Mouse (Mus musculus): ENCODE measurements around the gene Amotl2. TPM values are rescaled to one million over a fixed set of nuclear protein-coding genes. Genes with fewer than 3 reads are reported as not detected.

Amotl2 gene
- total and polyA plus RNA-seq, 3 experiments: not detected

- no peak for DNase-seq (ENCODE audit: low read depth, low spot score)
- Histone ChIP-seq H3K9ac (ENCODE audit: control insufficient read depth, low read depth, low read length, poor library complexity, severe bottlenecking) (no peak overlapping the region), H3K4me1 (ENCODE audit: control insufficient read depth in 1 of 2, insufficient read depth in 2 of 2, low read length in 2 of 2) (no peaks in the 10 kb centered on the region), H3K27ac (ENCODE audit: control insufficient read depth, low read depth, low read length) (no peak overlapping the region), H3K4me3 (ENCODE audit: control insufficient read depth in 1 of 2, insufficient read depth in 1 of 2, low read depth in 2 of 2, low read length in 2 of 2) (no peak overlapping the region), H3K27me3 (ENCODE audit: control insufficient read depth in 1 of 2, insufficient read depth in 2 of 2, low read length in 2 of 2) (no peaks in the 10 kb centered on the region), H3K36me3 (ENCODE audit: control insufficient read depth in 1 of 2, insufficient read depth in 2 of 2, low read length in 2 of 2) (no peaks in the 10 kb centered on the region), H3K79me2 (ENCODE audit: control insufficient read depth, insufficient read depth, low read length, poor library complexity) (no peaks in the 10 kb centered on the region), H3K9me3 (replicated peaks; ENCODE audit: insufficient read depth, low read length) (no peaks in the 10 kb centered on the region)
- TF ChIP-seq POLR2AphosphoS5 (IDR thresholded peaks at IDR 0.05; ENCODE audit: borderline replicate concordance, low read depth, low read length) (no peak), ZNF384 (IDR thresholded peaks at IDR 0.05; ENCODE audit: low read depth, low read length) (no peak), TBP (IDR thresholded peaks at IDR 0.05; ENCODE audit: low read depth, low read length) (no peak), MAFK (IDR thresholded peaks at IDR 0.05; ENCODE audit: borderline replicate concordance, low read depth, low read length) (no peak), RAD21 (IDR thresholded peaks at IDR 0.05; ENCODE audit: low read depth, low read length) (no peak), GATA1 (IDR thresholded peaks at IDR 0.05; ENCODE audit: low read depth, low read length) (no peak), NRF1 (IDR thresholded peaks at IDR 0.05; ENCODE audit: insufficient read depth, low read depth, low read length, poor library complexity, severe bottlenecking) (no peak), MEF2A (IDR thresholded peaks at IDR 0.05; ENCODE audit: extremely low read depth, insufficient replicate concordance, low read depth, low read length, poor library complexity, severe bottlenecking) (no peak), SIN3A (IDR thresholded peaks at IDR 0.05; ENCODE audit: low read length) (no peak), ETS1 (IDR thresholded peaks at IDR 0.05; ENCODE audit: low read depth, low read length) (no peak), MAX (IDR thresholded peaks at IDR 0.05; ENCODE audit: low read length) (no peak), EP300 (IDR thresholded peaks at IDR 0.05; ENCODE audit: low read depth in 1 of 2, low read length in 2 of 2) (no peak), ELF1 (IDR thresholded peaks at IDR 0.05; ENCODE audit: low read depth, low read length) (no peak), SMC3 (IDR thresholded peaks at IDR 0.05; ENCODE audit: low read depth, low read length) (no peak)
Measured at GRCm38 (mm10) chr9:102746753-102747152, 30.3 kb downstream of the Amotl2 start.

- no peaks in the 10 kb centered on the region for H3K27me3 ChIP-seq (ENCODE audit: control insufficient read depth in 1 of 2, insufficient read depth in 2 of 2, low read length in 2 of 2)
- TF ChIP-seq CTCF (IDR thresholded peaks at IDR 0.05 in 2 of 3, conservative IDR thresholded peaks at IDR 0.05 in 1 of 3; ENCODE audit: control insufficient read depth in 1 of 3, insufficient read depth in 1 of 3, low read depth in 2 of 3, low read length in 3 of 3, poor library complexity in 1 of 3, severe bottlenecking in 1 of 3): no peak
- no peak for TF ChIP-seq ETS1 (IDR thresholded peaks at IDR 0.05; ENCODE audit: low read depth, low read length)
- no peak for TF ChIP-seq ELF1 (IDR thresholded peaks at IDR 0.05; ENCODE audit: low read depth, low read length)
- H3K79me2 ChIP-seq (ENCODE audit: control insufficient read depth, insufficient read depth, low read length, poor library complexity): no peaks in the 10 kb centered on the region
- H3K9ac ChIP-seq (ENCODE audit: control insufficient read depth, low read depth, low read length, poor library complexity, severe bottlenecking): no peak overlapping the region
- no peaks in the 10 kb centered on the region for H3K4me1 ChIP-seq (ENCODE audit: control insufficient read depth in 1 of 2, insufficient read depth in 2 of 2, low read length in 2 of 2)
- no peaks in the 10 kb centered on the region for H3K9me3 ChIP-seq (replicated peaks; ENCODE audit: insufficient read depth, low read length)
- H3K36me3 ChIP-seq (ENCODE audit: control insufficient read depth in 1 of 2, insufficient read depth in 2 of 2, low read length in 2 of 2): no peaks in the 10 kb centered on the region
- no peak overlapping the region for H3K4me3 ChIP-seq (ENCODE audit: control insufficient read depth in 1 of 2, insufficient read depth in 1 of 2, low read depth in 2 of 2, low read length in 2 of 2)
- DNase-seq (ENCODE audit: low read depth, low spot score): no peak
- H3K27ac ChIP-seq (ENCODE audit: control insufficient read depth, low read depth, low read length): no peak overlapping the region
Measured at GRCm38 (mm10) chr9:102747902-102748301, 31.4 kb downstream of the Amotl2 start.

DNA sequence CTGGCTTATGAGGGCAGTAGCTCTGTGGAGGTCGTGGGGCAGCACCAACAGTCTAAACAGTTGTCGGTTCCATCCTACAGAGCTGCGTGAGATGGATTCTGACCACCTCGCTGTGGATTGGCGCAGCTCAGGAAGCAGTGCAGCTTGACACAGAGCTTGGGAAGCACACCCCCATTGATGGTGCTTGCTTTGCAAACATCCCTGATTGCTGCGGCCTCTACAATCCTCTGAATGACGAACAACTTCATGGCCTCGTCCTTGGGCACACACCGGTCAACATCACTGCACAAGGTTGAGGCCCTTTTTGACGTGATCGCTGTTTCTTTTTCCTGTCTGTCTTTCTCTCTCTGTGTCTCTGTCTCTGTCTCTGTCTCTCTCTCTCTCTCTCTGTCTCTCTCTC, 32.7 kb downstream of the Amotl2 start:
- no peak overlapping the region for H3K27ac ChIP-seq (ENCODE audit: control insufficient read depth, low read depth, low read length)
- H3K4me1 ChIP-seq (ENCODE audit: control insufficient read depth in 1 of 2, insufficient read depth in 2 of 2, low read length in 2 of 2): no peaks in the 10 kb centered on the region
- no peaks in the 10 kb centered on the region for H3K36me3 ChIP-seq (ENCODE audit: control insufficient read depth in 1 of 2, insufficient read depth in 2 of 2, low read length in 2 of 2)
- H3K27me3 ChIP-seq (ENCODE audit: control insufficient read depth in 1 of 2, insufficient read depth in 2 of 2, low read length in 2 of 2): no peaks in the 10 kb centered on the region
- H3K4me3 ChIP-seq (ENCODE audit: control insufficient read depth in 1 of 2, insufficient read depth in 1 of 2, low read depth in 2 of 2, low read length in 2 of 2): no peak overlapping the region
- no peaks in the 10 kb centered on the region for H3K9me3 ChIP-seq (replicated peaks; ENCODE audit: insufficient read depth, low read length)
- H3K79me2 ChIP-seq (ENCODE audit: control insufficient read depth, insufficient read depth, low read length, poor library complexity): no peaks in the 10 kb centered on the region
- no peak overlapping the region for H3K9ac ChIP-seq (ENCODE audit: control insufficient read depth, low read depth, low read length, poor library complexity, severe bottlenecking)
- DNase-seq (ENCODE audit: low read depth, low spot score): no peak
- no peak for TF ChIP-seq BHLHE40 (IDR thresholded peaks at IDR 0.05; ENCODE audit: borderline replicate concordance, low read depth, low read length)
- no peak for TF ChIP-seq SIN3A (IDR thresholded peaks at IDR 0.05; ENCODE audit: low read length)
- no peak for TF ChIP-seq ETS1 (IDR thresholded peaks at IDR 0.05; ENCODE audit: low read depth, low read length)
- TF ChIP-seq ZKSCAN1 (IDR thresholded peaks at IDR 0.05; ENCODE audit: low read depth, low read length): no peak
- TF ChIP-seq MXI1 (IDR thresholded peaks at IDR 0.05; ENCODE audit: low read depth, low read length): no peak
- no peak for TF ChIP-seq MEF2A (IDR thresholded peaks at IDR 0.05; ENCODE audit: extremely low read depth, insufficient replicate concordance, low read depth, low read length, poor library complexity, severe bottlenecking)
- TF ChIP-seq POLR2AphosphoS5 (IDR thresholded peaks at IDR 0.05; ENCODE audit: borderline replicate concordance, low read depth, low read length): no peak
- no peak for TF ChIP-seq MAFK (IDR thresholded peaks at IDR 0.05; ENCODE audit: borderline replicate concordance, low read depth, low read length)
- no peak for TF ChIP-seq ZNF384 (IDR thresholded peaks at IDR 0.05; ENCODE audit: low read depth, low read length)
- no peak for TF ChIP-seq ZMIZ1 (IDR thresholded peaks at IDR 0.05; ENCODE audit: low read depth, low read length)
- no peak for TF ChIP-seq RCOR1 (IDR thresholded peaks at IDR 0.05; ENCODE audit: low read depth, low read length)
- TF ChIP-seq GABPA (IDR thresholded peaks at IDR 0.05; ENCODE audit: low read depth, low read length): no peak
- TF ChIP-seq POLR2AphosphoS2 (IDR thresholded peaks at IDR 0.05; ENCODE audit: low read length): no peak
- TF ChIP-seq TAL1 (IDR thresholded peaks at IDR 0.05; ENCODE audit: low read length): no peak
- no peak for TF ChIP-seq E2F4 (IDR thresholded peaks at IDR 0.05; ENCODE audit: borderline replicate concordance, low read depth, low read length)
- TF ChIP-seq ELF1 (IDR thresholded peaks at IDR 0.05; ENCODE audit: low read depth, low read length): no peak
- TF ChIP-seq POLR2A (IDR thresholded peaks at IDR 0.05; ENCODE audit: control insufficient read depth in 1 of 2, insufficient read depth in 1 of 2, low read depth in 1 of 2, low read length in 2 of 2, poor library complexity in 1 of 2): no peak

Data from MEL (cell line).